ENCODE assay signal across 12 mouse cellular contexts in genomic region chr3:109164088-109164487, GRCm38 (mm10).
"Had no signal": no experiment of that assay in that cellular context is flagged by ENCODE, and none has a peak within 500 bp of the region (broad histone marks: within the 10 kb centered on the region; RNA-seq: fewer than 3 reads in every experiment).

No protein-coding gene starts in this region.

- ATAC-seq: intestine, postnatal 0 days had no signal

- DNase-seq: kidney, adult 2 months; kidney, postnatal 36 days; liver, embryonic 13.5 days; lung, adult 2 months; lung, postnatal 14 days; lung, postnatal 4 days; midbrain, embryonic 14.5 days; retina, postnatal 1 day; right cerebral cortex, postnatal 25 days; spleen, adult 18-20 months; thymus, postnatal 25 days had no signal
